Mouse (Mus musculus) thymus, adult 2 months (tissue): ENCODE results near the gene Actg1. TPM values are rescaled to one million over a fixed set of nuclear protein-coding genes. Genes with fewer than 3 reads are reported as not detected.
A peak's percentile ranks its signal among the peaks of the same experiment; 100 is the strongest.

Source experiments
- DNase-seq: peaks from one replicate; pipeline ENCODE4 v3.0.0; 2021
- H3K27ac ChIP-seq: fragments of 200-500 bp; 2 replicates; pipeline ENCODE4 v1.5.1; 2012; ENCODE audit warnings: low read length, control low read depth; ENCODE audit not compliant: control insufficient read depth, insufficient read depth
- H3K27me3 ChIP-seq: fragments of 200-500 bp; 2 replicates; pipeline ENCODE4 v1.6.1; 2012; ENCODE audit warnings: mild to moderate bottlenecking, low read length, moderate library complexity, mixed read lengths; ENCODE audit not compliant: control insufficient read depth, insufficient read depth
- H3K36me3 ChIP-seq: fragments of 200-500 bp; 2 replicates; pipeline ENCODE4 v1.6.1; 2012; ENCODE audit warnings: mild to moderate bottlenecking, low read length, moderate library complexity; ENCODE audit not compliant: control insufficient read depth, insufficient read depth
- H3K4me1 ChIP-seq: fragments of 200-500 bp; replicated peaks from 2 replicates; pipeline ENCODE4 v1.6.1; 2012; ENCODE audit warnings: low read length; ENCODE audit not compliant: control insufficient read depth, insufficient read depth
- H3K4me3 ChIP-seq: fragments of 200-500 bp; 2 replicates; pipeline ENCODE4 v1.5.1; 2012; ENCODE audit warnings: mild to moderate bottlenecking, low read length, control low read depth, moderate library complexity; ENCODE audit not compliant: control insufficient read depth, insufficient read depth
- CTCF ChIP-seq: fragments of 200-500 bp; IDR thresholded peaks from 2 replicates; pipeline ENCODE4 v1.5.1; 2012; ENCODE audit warnings: mild to moderate bottlenecking, control low read depth, low read length, moderate library complexity, borderline replicate concordance; ENCODE audit not compliant: control insufficient read depth, poor library complexity, insufficient read depth; ENCODE audit errors: extremely low read depth
- POLR2A ChIP-seq: fragments of 200-500 bp; IDR thresholded peaks from 2 replicates; pipeline ENCODE4 v1.6.1; 2012; ENCODE audit warnings: mild to moderate bottlenecking, low read length, control low read depth, moderate library complexity; ENCODE audit not compliant: control insufficient read depth, poor library complexity, insufficient read depth; ENCODE audit errors: extremely low read depth
- WGBS: fragments of 180-500 bp; shearing (Covaris S2); methylation state at CpG from one replicate; pipeline ENCODE4 v1.1.7; 2018; 5-methylcytosine and 5-hydroxymethylcytosine counted together
- polyA plus RNA-seq: library from polyadenylated mRNA; depleted of rRNA; stranded (reverse); fragments of >200 nt; gene quantifications from 2 replicates; pipeline ENCODE4 v1.2.3, GENCODE M21; 2012

Gene Actg1
- polyA plus RNA-seq, 1 experiment, result 1,233 TPM

DNA sequence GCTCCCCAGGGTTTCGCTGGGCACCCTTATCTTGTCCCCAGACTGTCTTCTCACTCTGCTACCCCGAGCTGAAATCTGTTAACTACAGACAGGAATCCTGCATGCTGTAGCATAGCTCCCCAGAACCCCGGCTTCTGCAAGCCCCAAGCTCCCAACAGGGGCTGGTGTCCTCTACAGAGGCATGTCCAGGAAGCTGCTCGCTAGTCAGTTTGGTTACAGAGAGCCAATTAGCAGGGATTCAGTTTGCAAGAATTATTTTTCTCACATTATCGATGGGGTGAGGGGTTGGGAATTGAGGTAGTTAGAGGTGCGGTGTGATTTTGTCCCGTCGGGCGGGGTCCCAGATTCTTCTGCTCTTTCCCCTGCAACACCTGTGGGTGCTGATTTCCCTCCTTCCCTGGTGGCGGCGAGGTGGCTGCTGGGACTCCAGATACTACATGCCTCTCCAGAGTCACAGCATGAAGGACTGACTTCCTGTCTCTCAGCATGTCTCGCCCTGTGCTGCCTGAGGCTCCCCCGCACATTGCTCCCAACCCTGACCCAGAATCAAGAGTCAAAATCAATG lies 31.6 kb downstream of the Actg1 start:
- Histone ChIP-seq H3K27ac (peak overlapping the region; percentile 56; the same call in 1 of the 2 replicates), H3K4me3 (peak overlapping the region; percentile 57), H3K27me3 (no peaks in the 10 kb centered on the region), H3K36me3 (no peaks in the 10 kb centered on the region), H3K4me1 (peaks cover 13% of the 10 kb centered on the region)
- WGBS, result 3% methylated on average over 13 of the region's 13 CpGs
- TF ChIP-seq CTCF, result no peak
- TF ChIP-seq POLR2A, result no peak
- DNase-seq, result peak; percentile 58

DNA sequence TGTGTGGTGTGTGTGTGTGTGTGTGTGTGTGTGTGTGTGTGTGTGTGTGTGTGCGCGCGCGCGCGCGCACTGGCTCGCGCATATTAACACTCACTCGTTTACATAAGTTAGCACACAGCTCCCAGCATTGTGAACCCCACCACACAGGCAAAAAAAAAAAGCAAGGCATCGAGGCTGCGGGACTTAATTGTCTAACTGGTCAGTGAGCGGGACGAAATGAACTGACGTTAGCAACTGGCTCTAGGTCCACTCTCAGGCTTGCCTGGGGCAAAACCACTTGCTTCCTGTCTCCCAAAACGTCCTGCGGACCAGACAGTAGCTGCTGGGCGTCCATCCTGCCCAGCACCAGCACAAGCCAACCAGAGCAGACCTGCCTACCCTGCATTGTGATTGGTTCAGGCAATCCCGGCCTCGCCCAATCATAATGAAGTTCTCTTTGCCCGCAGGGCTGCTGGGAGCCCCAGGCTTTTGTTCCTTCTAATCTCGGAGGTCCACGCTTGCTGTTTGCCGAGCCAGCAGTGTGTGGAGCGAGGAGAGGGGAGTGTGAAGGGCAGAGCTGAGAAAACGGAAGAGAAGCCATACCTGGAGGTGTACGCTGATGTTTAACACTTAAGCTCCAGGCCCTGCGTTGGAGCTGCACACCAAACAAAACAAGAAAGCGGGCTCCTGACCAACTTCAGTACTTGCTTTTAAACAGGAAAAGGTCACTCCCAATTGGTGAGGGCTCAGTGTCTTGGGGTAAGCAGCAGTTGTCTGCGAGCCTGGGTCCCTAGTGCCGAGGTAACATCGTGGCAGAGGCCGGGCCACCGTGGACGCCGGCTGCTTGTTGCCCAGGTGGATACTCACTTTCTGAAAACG lies 32.3 kb downstream of the Actg1 start:
- TF ChIP-seq POLR2A, result peak; percentile 84
- peak; percentile 49; the same call in 1 of the 2 replicates for TF ChIP-seq CTCF

DNA sequence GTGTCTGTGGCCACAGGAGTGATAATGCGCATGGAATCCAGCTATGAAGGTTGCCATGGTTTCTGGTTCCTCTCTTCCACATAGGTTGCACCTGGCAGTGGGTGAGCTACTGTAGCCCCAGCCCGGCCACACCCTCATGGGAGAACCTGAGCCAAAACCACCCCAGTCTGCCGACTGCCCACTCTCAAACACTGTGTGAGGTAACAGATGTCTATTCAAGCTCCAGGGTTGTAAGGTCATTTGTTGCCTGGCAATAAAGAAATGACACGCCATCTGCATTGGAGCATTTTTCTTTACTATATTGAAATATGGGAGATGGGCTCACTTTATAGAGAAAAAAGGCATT lies 33.0 kb downstream of the Actg1 start:
- peaks cover 25% of the 10 kb centered on the region for H3K4me1 ChIP-seq
- H3K4me3 ChIP-seq, result no peak overlapping the region
- no peaks in the 10 kb centered on the region for H3K27me3 ChIP-seq
- 23% methylated on average over 4 of the region's 4 CpGs for WGBS
- DNase-seq, result no peak
- H3K27ac ChIP-seq, result no peak overlapping the region
- no peaks in the 10 kb centered on the region for H3K36me3 ChIP-seq
- TF ChIP-seq CTCF (no peak), POLR2A (no peak)

More for the DNA sequence above, 32.3 kb downstream of the Actg1 start:
- Histone ChIP-seq H3K27me3 (no peaks in the 10 kb centered on the region), H3K4me1 (peaks cover 20% of the 10 kb centered on the region), H3K4me3 (peak overlapping the region; percentile 57), H3K27ac (peak overlapping the region; percentile 72), H3K36me3 (no peaks in the 10 kb centered on the region)
- DNase-seq, result peak; percentile 90
- WGBS, result under 1% methylated on average over 37 of the region's 37 CpGs

DNA sequence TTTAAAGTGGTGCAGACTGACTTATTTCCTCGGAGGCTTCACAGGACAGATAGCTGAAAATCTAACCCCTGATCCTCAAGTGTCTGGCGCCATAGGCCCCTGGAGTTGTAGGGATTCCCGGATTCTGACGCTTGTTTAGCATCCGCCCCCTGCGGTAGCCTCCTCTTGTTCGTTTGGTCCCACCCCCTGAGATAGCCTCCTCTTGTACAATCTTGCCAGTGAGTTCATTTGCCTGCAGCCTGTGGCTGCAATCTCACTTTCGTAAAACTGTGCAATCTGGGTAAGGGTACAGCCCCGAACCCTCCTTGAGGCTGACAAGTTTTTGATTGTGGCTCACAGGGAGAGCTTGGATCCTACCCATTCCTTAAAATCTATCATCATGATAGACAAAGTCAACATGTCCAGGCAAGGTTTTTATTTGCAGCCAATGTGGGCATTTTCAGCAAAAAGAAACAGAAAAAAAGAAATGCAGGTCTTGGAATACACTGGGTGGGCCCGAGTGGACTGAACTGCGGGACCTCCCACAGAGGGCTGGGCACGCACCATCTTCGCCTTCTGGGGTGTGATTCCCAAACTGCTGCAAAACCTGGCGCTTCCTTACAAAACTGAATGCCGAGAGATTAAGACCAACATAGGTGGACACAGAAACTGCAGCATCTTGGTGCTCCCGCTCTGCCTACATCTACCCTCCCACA lies 33.5 kb downstream of the Actg1 start:
- no peak for DNase-seq
- TF ChIP-seq POLR2A (no peak), CTCF (no peak)
- WGBS, result 93% methylated on average over 16 of the region's 16 CpGs
- Histone ChIP-seq H3K27me3 (no peaks in the 10 kb centered on the region), H3K4me3 (no peak overlapping the region), H3K36me3 (no peaks in the 10 kb centered on the region), H3K4me1 (peaks cover 25% of the 10 kb centered on the region), H3K27ac (no peak overlapping the region)

DNA sequence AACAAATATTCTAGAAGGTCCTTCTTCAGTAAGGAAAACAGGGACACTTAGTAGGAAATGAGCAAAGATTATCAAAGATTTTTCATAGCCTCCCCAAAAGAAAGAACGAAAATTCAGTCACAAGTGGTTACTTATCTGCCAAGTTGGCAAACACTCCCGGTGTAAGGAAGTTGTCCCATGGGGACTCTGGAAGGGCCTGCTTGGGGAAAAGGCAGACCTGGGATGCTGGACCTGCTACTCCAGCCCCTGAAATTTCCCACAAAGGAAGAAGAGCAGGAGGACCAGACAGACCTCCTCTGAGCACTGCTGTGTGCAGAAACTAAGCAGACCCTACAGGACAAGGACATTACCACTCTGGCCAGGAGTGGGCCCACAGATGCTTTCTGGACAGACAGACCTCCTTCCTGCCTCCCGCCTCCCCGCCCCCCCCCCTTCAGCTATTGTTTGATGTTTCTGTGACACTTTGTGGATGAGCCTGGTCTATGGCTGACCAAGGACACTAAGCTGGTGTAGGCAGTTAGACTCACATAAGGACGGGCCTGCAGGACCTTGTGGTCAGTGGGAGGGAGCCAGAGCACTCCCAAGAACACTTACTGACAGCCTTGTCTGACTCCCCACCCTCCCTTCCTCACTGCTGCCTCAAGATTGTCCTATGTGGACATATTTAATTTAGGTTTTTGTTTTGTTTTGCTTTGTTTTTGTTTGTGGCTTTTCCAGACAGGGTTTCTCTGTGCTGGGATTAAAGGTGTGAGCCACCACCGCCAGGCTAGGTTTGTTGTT lies 34.2 kb downstream of the Actg1 start:
- Histone ChIP-seq H3K27ac (no peak overlapping the region), H3K4me1 (peaks cover 25% of the 10 kb centered on the region), H3K36me3 (no peaks in the 10 kb centered on the region), H3K4me3 (no peak overlapping the region), H3K27me3 (no peaks in the 10 kb centered on the region)
- no peak for DNase-seq
- TF ChIP-seq CTCF (no peak), POLR2A (no peak)
- 90% methylated on average over 6 of the region's 6 CpGs for WGBS

DNA sequence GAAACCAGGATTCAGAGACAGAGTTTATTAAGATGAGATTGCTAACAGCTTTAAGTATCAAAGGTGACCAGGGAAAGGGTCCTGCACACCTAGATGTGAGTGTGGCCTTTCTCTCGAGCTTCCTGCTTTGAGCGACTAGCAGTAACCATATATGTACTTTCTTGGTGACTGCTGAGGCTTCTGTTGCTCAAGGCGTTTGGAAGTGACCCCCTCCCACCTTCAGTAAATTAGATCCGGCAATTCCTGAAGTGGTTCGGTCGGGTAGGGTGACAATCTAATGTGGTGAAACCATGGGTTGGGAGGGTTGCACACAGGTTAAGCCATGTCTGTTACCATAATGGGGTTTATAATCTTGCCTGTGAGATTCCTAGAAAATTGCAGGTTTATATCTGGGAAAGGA lies 36.3 kb downstream of the Actg1 start:
- H3K4me3 ChIP-seq, result no peak overlapping the region
- DNase-seq, result no peak
- no peaks in the 10 kb centered on the region for H3K27me3 ChIP-seq
- H3K27ac ChIP-seq, result no peak overlapping the region
- 93% methylated on average over 6 of the region's 6 CpGs for WGBS
- H3K4me1 ChIP-seq, result peaks cover 30% of the 10 kb centered on the region
- no peak for TF ChIP-seq CTCF
- TF ChIP-seq POLR2A, result no peak
- H3K36me3 ChIP-seq, result no peaks in the 10 kb centered on the region
